Comparison of ENCODE assay signal across 43 mouse cellular contexts in genomic region chr2:72992497-72992896, GRCm38 (mm10). TPM values are rescaled to one million over a fixed set of nuclear protein-coding genes. Genes with fewer than 3 reads are reported as not detected.
"Had no signal": no experiment of that assay in that cellular context is flagged by ENCODE, and none has a peak within 500 bp of the region (broad histone marks: within the 10 kb centered on the region; RNA-seq: fewer than 3 reads in every experiment).

No protein-coding gene starts in this region.

- DNase-seq: gastrocnemius, postnatal 14 days; gastrocnemius, postnatal 36 days; heart, adult 18-20 months; heart, postnatal 10 days; kidney, adult 11 months; kidney, adult 2 months; kidney, adult 9 months; kidney, postnatal 14 days; kidney, postnatal 36 days; layer of hippocampus, adult 9-11 months; layer of hippocampus, postnatal 36 days; liver; liver, embryonic 13.5 days had no signal

- H3K4me3 ChIP-seq: heart, embryonic 10.5 days; heart, embryonic 12.5 days; hindbrain, embryonic 13.5 days; hindbrain, embryonic 15.5 days; kidney, embryonic 15.5 days; limb, embryonic 10.5 days; limb, embryonic 12.5 days; liver, embryonic 13.5 days; liver, embryonic 15.5 days had no signal

- H3K9ac ChIP-seq: heart, embryonic 12.5 days; hindbrain, embryonic 13.5 days; hindbrain, embryonic 15.5 days; kidney, embryonic 15.5 days; limb, embryonic 12.5 days; liver, embryonic 13.5 days; liver, embryonic 15.5 days had no signal

- H3K9me3 ChIP-seq: hindbrain, embryonic 15.5 days; limb, embryonic 10.5 days; liver, embryonic 15.5 days had no signal

- H3K36me3 ChIP-seq: hindbrain, embryonic 15.5 days; liver, embryonic 13.5 days; liver, embryonic 15.5 days had no signal

- H3K27me3 ChIP-seq: heart, embryonic 12.5 days; hindbrain, embryonic 13.5 days; hindbrain, embryonic 15.5 days; kidney, embryonic 15.5 days; limb, embryonic 12.5 days; liver, embryonic 13.5 days; liver, embryonic 15.5 days had no signal

- H3K27ac ChIP-seq: heart, embryonic 10.5 days; hindbrain, embryonic 13.5 days; hindbrain, embryonic 15.5 days; hindbrain, postnatal 0 days; kidney, embryonic 15.5 days; kidney, postnatal 0 days; limb, embryonic 10.5 days; limb, embryonic 12.5 days; liver, embryonic 13.5 days; liver, embryonic 15.5 days had no signal

RNA-seq across cellular contexts. Expression of gene Gm11084, which starts 6.0 kb away (rescaled TPM):
- total RNA-seq: gastrocnemius, adult 18-20 months; gastrocnemius, postnatal 14 days; gastrocnemius, postnatal 36 days; heart, adult 18-20 months; heart, adult 8-10 months; heart, postnatal 10 days; heart, postnatal 25 days; hematopoietic stem cell, adult 5-6 weeks; hindbrain, postnatal 0 days; layer of hippocampus, adult 18-20 months; layer of hippocampus, adult 8-10 months; layer of hippocampus, postnatal 14 days; layer of hippocampus, postnatal 36 days; left cerebral cortex, adult 18-20 months; left cerebral cortex, adult 8-10 months; left cerebral cortex, postnatal 10 days; left cerebral cortex, postnatal 25 days had no signal
- polyA plus RNA-seq: gonadal fat pad, adult 2 months; heart, embryonic 10.5 days; heart, embryonic 12.5 days; heart, embryonic 14.5 days; heart, embryonic 16.5 days; hindbrain, embryonic 11.5 days; hindbrain, embryonic 13.5 days; hindbrain, embryonic 15.5 days; hindbrain, postnatal 0 days; intestine, embryonic 14.5 days; intestine, embryonic 16.5 days; kidney, adult 2 months; kidney, embryonic 15.5 days; kidney, postnatal 0 days; large intestine, adult 2 months; limb, embryonic 10.5 days; limb, embryonic 12.5 days; limb, embryonic 14.5 days; liver, embryonic 11.5 days; liver, embryonic 13.5 days; liver, embryonic 15.5 days had no signal
